Mouse (Mus musculus) kidney, postnatal 25 days (tissue): ENCODE measurements around the gene Tlr12.
"Not testable (repeated sequence)": the region's sequence is repeated elsewhere in the genome, so short reads cannot be mapped to it uniquely, and the experiment has no call there.

ENCODE experiments used
- DNase-seq, 2 experiments: peaks; one replicate each; pipeline ENCODE4 v3.0.0; 2021; ENCODE audit warnings: mixed read lengths in 2 of 2

Tlr12 gene

DNA sequence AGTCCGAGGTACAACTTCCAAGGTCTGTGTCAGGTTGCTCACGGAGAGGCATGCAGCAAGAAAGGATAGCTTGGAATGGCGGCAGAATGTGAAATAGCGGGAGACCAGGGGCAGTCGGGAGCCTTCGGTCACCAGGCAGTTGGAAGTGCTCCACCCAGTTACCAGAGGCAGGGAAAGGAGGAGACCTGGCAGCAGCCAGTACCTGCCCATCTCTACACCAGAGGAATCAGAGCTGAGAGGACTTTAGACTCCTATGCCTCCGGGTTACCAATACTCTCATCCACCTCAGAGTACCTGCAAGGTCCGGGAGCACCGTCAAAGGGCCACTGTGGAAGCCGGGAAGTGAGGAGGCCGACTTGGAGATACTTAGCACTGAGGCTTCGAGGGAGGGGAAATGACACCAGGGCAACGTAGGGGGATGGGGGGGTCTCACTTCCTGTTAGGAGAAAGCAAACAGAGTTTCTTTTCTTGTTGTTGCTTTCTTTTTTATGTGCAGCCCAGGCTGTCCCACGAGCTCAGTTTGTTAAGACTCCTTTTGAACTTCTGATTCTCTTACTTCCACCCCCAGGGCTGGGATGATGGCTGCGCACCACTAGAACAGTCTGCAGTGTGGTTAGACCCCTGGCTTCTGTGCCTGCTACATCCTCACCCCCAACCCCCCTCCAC is at the start of gene Tlr12:
TSS of gene Tlr12 (minus strand) at position 374 of the 666 bp plus-strand sequence.
- peak; percentile 62 to 79 for DNase-seq

DNA sequence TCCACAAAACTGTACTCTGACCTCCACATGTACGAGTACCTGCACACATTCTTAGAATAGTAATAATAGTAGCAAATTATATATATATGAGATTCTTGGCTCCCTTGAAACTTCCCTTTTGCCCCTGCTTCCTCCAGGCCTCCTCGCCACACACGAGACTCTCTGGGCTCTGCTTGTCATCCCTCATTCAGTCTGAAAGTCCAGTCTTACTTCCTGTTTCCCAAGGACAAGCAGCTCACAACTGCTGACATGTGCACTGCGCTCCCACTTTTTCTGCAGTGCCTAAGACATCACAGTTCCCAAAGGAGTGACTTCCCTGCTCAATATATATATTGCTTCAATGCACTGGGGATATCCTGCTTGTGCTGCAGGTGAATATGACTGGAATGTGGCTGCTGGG is 48.8 kb upstream of the Tlr12 start:
- DNase-seq, result not testable (repeated sequence)

DNA sequence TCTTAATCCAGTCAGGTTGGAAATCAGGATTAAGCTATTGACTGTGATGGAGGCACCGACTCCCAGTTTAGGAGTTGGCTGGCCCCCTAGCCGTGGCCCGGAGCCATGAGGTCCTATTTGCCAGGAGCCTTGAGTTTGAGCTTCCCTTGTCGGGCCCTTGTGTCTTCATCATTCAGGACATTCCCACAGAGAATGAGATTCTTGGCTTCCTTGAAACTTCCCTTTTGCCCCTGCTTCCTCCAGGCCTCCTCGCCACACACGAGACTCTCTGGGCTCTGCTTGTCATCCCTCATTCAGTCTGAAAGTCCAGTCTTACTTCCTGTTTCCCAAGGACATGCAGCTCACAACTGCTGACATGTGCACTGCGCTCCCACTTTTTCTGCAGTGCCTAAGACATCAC is 47.9 kb upstream of the Tlr12 start:
- DNase-seq, result not testable (repeated sequence)

DNA sequence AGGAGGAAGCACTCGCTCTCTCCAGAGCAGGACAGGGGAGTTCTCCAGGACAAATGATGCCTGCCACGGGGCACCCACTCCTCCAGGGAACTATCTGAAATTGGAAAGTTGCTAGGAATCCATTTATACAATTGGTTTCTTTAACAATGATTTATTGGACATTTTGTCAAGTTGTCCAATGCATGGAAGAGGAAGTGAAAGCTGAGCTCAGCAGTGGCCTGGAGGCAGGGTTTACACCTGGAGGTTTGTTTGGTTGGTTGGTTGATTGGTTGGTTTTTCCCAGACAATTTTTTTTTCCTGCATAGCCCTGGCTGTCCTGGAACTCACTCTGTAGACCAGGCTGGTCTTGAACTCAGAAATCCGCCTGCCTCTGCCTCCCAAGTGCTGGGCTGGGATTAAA is 45.6 kb upstream of the Tlr12 start:
- DNase-seq, result no peak

DNA sequence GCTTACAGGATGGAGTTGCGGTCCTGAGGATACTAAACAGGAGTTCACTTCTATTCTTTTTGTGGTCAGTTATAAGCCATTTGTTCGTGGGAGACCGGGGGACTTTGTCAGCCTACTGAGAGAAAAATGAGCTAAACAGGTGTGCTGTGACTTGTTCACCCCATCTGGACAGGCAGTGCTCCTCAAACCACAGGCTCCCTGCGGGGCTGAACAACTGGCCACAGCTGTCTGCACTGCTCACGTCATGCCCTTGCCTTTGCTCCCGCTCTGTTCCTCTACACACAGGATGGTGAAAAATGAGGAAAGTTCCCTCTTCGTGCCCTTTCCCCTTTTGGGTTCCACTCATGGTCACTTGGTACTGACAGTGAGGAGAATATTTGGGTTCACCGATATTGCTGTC is 42.6 kb upstream of the Tlr12 start:
- DNase-seq, result no peak

DNA sequence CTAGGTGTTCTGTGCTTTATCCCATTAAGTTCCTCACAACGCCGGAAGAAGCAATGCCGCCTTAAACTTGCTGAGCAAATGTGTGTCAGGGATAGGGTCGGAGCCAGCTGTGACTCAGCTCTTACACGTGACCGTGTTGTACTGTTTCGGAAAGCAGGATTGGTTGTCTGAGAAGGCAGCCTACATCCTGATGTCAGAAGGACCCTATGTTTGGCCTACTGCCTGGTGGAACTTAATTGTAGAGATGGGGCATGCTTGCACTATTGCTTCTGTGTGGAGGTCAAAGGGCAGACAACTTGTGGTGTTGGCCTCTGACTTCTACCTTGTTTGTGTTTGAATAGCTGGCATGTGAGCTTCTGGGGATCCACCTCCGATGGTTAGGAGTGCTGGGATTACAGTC is 41.8 kb upstream of the Tlr12 start:
- DNase-seq, result no peak

DNA sequence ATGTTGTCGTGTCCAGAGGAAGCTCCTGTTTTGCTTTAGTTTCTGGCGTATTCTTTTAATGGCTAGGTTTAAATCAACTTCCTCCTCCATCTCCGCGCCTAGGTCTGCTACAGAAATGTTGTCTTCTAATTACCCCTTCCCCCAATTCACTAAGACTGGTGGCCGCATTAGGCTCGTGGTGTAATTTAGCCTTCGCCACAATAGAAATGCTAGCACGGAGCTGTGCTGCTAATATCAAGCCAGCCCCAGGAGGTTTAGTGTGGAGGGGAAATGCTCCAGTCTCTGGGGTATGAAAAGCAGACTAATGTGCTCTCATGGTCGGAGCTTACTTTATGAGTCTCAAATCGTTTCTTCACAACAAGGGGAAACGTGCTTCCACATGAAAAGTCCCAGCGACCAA is 37.0 kb upstream of the Tlr12 start:
- DNase-seq, result no peak

DNA sequence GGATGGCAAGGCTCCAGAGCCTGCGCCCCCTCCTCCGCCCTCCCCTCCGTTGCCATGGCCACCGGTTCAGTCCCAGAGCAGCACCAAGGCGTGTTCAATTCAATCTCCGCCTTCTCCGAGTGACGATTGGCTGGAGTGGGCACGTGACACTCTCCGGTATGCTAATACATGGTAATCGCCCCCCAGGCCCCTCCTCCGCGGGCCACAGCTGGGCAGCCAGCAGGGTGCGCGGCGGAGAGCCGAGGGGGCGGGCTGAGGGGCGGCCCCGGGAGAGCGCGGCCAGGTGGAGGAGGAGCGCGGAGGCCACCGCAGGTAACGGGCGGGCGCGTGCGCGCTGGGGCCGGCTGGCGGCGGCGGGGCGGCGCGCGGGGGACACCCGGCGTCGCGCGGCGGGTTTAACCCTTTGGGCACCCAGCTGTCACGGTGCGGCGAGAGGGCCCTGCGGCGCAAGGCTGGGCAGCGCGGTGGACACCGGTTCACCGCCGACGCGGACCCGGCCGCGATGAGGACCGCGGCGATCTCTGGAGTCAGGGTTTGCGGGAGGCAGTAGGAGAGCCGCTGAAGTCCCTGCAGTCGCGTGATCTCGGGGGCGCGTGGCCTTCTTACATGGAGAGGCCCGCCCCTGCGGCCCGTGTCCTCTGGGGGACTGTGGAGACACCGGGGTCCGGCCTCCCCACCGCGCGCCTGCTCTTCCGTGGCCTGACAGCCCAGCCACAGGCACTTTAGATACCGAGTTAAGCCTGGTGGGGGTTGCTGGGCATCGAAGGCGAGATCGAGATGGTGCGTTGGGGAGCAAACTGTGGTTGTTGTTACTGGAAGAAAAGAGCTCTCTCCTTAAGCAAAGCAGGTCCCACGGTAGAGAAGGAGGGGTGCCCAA is 36.3 kb upstream of the Tlr12 start, which contains the start of gene Phc2:
TSS of gene Phc2 (plus strand) at position 198 of the 877 bp plus-strand sequence.
- peak; percentile 97 to 99 for DNase-seq

DNA sequence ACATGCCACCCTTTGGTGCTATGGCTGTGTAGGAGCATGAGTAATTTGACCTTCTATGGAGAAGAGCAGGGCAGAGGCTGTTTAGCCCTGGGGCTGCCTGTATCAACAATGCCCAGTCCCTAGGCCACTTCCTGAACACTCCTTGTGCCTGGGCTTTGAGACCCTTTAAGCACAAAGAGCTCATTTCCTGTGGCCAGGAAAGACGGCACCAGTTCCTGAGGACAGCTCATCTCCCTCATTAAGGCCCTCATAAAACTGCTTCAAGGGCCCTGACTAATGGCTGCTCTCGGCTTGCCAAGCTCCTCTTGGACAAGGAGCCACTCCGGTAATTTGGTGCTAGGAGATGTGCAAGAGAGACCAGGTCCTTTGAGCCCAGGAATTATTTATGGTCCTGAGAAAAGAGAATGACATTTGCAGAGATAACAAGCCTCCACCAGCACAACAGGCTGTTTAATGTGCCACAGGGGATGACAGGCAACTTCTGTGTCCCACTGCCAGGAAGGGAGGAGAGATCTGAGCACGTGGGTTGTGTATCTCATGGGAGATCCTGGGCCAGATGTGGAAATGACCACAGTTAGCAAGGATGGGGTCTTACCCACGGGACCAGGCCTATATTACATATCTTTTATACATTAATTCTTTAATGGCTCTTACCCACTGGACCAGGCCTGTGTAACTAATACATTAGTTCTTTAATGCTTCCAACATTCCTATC is 34.3 kb upstream of the Tlr12 start:
- DNase-seq, result no peak

DNA sequence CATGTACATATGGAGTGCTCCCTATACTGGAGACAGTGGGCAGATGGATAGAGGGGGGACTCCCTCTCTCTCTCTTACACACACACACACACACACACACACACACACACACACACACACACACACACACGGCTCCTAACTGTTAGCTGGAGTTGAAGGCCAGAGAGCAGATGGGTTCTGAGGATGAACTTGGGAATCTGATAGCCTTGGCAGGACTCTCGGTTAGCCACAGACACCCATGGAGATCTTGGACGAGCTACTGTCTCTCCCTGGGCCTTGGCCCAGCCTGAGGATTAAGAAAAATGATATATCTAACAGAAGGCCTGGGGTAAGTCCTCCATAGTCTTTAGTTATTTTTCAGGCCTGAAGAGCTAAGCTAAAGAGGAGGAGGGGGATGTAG is 33.1 kb upstream of the Tlr12 start:
- no peak for DNase-seq

DNA sequence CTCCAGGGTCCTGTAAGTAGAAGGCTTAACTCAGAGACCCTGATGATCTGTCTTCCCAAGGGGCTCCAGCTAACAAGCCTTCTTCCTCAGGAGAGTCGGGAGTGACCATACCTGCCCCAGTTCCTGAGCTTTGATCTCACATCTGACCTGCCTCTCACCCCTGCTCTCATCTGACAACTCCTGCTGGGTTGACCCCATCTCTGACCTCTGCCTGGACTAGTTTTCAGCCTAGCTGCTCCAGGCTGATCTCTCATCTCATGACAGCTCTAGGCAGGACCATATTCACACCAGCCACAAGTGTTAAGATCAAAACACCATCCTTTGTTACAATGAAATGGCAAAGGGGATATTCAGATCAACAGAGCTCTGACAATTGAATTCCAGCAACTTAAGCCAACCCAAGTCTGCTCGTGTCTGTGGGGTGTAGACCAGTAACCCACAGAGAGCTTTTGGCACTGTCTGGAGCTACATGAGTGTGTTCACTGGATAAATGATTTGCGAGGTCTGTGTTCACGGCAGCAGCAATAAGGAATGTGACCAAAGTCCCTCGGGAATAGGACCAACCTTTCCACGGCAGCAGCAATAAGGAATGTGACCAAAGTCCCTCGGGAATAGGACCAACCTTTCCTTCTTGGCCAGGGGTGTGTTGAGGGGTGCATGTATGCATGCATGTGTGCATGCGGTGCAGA is 30.3 kb upstream of the Tlr12 start:
- peak; percentile 65 to 85 for DNase-seq

DNA sequence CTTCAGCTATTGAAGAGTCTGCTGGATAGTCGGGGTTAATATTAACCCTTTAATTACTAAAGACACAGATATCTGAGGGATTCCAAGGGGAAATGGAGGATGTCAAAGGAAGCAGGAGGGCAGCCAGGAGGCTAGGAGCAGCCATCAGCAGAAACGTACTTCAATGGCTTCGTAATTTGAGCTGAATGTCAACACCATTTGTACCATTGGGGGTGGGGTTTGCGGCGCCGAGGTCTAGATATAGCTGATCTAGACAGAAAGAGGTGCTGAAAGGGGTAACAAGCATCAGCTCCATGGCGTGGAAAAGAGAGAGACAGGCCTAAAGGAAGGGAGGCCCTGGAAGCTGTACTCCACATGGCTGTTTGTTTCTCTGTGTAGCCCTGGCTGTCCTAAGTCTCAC is 28.3 kb upstream of the Tlr12 start:
- DNase-seq, result no peak

DNA sequence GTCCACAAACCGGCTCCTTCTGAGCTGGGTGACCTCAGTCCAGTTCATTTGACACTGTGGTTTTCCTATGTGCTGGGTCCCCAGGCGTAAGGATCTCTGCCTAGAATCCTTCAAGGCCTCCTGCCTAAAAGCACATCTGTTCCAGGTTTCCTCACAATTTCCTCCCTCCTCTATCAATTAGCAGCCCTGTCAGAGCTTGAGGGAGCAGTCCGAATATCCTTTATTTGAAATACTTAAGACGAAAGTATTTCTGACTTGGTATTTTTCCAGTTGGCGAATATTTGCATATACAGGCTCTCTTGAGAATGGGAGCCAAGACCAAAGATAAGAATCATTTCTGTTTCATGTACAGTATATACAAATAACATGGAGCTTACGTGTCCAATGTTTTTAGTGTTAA is 27.5 kb upstream of the Tlr12 start:
- DNase-seq, result no peak

DNA sequence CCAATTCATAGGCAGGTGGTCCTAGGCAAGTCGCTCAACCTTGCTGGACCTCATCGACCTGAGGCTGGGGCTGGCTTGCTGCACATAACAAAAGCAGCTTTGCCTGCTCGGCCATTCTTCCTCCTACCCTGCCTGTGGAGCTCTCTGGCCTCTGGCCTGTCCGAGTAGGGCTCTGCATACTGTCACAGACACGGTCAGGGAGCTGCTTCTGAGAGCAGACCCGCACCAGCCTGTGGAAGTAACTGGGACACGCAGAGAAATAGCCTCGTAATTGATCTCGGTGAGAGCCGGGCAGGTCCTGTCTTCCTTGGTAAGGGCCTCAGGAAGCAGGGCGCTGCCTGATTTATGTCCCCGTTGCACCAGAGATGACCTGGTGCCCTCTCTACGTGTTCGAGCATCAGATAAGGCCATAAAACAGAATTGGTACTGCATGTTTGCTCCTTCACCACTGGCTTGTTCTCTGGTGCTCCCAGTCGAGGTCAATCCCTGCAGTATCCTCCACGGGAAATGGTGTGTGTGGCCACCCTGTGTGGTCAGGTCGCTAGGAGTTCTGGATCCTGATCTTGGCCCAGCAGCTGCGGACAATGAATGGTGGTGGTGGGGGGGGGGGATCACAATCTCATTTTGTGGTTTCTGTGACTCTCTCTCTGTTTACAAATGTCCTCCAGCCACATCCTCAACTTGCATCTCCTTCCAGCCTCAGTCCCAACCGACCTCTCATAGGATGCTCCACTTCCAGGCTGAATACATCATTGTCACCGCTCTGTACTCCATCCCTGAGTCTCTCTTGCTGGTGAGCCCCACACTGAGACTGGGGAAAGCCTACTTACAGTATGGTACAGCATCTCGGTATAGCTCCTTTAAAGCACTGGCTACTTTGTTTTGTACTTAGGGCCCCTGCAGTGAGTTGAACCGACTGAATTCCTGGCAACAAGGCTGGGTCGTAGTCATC is 23.6 kb upstream of the Tlr12 start:
- DNase-seq, result no peak

DNA sequence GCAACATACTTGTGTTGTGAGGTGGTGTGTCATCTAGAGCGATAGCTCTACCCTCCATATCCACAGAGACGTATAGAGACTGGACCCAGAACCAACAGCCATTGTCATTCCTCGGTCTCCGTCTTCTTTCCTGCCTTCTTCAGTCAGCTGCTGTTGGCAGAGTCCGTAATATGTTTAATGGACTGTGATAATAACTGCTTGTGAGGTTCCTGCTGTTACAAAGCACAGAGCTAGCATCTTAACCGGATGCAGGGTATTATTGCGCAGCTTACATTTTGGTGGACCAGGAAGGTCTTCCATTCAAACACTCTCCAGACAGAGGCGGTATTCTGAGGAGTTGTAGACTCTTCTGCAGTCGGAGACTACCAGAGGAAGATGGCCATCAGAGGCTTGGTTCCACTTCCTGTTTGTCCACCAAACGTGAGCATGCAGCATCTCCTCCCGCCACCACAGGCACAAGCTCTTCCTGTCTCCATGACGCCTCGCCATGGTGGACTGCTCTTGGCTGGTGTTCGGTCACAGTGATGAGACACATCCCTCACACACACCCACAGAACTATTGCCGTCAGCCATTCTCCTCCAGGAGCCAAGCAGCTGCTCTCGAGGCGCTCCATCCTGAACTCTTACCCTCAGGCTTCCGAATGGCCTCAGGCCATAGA is 20.0 kb upstream of the Tlr12 start:
- no peak for DNase-seq

DNA sequence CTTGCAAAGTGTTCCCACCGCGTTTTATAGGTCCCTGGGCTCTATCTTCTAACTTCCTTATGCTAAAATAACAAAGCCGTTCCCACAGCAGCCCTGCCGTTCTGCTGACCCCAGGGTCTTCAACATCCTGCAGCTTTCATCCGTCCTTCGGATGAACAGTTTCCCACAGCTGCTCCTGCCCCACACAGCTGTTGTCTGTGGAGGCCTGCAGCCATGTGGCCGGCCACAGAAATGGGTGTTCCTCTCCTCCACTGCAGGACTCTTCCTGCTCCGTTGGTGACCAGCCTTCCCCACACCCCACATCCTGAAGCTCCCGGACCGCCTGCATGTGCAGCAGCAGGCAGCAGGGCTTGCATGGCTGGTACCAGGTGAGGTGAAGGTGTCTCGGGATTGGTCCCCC is 18.8 kb upstream of the Tlr12 start:
- DNase-seq, result peak in 1 of 2 experiments; percentile 56

DNA sequence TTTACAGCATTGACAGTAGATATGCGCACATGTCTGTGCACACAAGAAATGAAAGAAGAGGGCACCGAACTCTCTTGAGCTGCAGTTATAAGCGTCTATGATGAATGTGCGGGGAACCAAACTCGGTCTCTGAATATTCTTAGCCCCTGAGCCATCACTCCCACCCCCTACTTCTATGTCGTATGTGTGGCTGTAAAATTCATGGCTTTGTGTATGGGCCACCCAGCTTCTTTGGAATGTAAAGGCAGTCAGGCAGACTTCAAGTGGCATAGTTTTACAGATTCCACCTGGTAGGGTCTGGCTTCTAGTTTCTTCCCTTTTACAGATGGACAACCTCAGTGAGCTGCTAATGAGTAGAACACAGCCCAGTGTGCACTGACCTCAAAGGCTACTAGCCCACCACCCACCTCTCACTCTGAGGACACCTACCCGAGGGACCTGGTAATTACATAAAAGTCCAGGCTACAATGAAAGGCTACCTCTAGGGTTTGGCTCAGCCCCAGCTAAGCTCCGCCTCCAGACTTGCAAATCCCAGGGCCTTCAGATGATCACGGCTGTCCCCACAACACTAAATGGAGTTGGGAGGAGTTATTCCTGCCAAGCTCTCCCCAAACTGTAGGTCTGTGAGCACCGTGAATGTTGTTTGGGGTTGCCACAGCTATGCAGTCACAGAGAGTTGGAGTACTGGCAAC is 17.6 kb upstream of the Tlr12 start:
- DNase-seq, result peak; percentile 80 to 83

DNA sequence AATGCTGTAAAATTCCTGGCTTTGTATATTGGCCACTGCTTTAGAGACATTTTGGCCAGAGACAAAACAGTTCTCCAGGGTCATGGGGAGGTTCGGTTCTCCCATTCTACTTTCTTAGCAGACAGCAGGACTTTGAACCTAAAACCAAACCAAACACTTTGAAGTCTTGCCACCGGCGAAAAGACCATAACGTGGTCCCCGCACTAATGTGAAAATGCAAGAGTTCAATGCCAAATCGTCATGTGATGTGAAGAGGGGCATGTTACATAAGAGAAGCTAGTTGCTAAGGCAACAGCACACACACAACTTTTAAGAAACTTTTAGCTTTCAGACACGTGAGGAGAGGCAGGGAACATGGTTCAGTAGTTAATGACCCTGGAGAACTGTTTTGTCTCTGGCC is 17.0 kb upstream of the Tlr12 start:
- peak; percentile 62 to 78 for DNase-seq

DNA sequence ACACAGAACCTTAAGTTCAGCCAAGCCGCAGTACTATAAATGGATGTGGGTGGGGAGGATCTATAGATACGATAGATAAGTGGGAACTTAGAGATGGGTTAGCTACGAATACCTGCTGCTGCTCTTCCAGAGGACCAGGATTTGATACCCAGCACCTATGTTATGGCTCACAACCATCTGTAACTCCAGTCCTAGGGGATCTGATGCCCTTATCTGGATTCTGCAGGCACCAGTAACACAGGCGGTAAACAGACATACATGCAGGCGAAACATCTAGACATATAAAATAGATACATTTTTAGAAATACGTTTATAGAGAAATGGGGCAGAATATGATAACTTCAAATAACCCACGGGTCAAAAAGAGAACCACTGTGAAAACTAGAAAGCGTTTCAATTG is 2.7 kb upstream of the Tlr12 start:
- DNase-seq, result no peak

DNA sequence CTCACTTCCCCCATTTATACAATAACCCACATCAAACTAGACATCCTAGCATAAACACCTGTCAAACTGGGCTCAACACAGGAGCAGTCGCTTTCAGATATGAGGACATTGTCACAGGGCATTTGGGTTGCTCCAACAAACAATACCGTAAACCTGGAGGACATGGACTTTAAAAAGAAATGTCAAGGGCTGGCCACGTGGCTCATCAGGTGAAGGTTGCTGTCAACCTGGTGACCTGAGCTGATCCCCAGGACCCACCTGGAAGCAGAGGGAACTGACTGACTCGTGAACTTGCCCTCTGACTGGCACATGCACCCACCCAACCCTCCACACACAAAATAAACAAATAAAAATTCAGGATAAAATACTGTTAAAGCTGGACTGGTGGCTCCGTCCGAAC is 2.2 kb upstream of the Tlr12 start:
- DNase-seq, result no peak

DNA sequence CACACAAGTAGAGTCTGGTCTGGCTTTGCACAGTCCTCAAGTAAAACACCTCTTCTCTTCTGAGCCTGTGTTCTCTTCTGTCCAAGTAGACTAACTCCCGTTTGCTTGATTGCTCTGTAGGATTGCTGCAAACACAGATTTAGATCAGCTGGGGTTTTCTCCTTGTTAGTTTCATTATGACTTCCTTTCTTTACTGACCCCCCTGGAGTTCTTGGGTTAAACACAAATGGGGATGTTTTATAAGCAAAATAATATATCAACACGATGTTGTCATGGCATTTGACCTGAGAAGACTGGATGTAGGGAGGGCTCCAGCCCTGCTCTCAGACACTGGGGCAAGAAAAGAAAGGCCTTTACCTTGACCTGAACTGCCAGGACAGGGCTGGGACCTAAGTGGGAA is 544 bp upstream of the Tlr12 start:
- no peak for DNase-seq
